Mouse (Mus musculus) heart, adult 2 months (tissue): ENCODE measurements at regions not wholly inside any gene's neighbourhood (a gene's known extent, or its start where the extent isn't known, plus 50 kb on each side); places are given as distances from the start of the nearest gene placed in this dataset.

Experiments used
- DNase-seq, 2 experiments: peaks; one replicate each; pipeline ENCODE4 v3.0.0; 2021
- H3K27ac ChIP-seq: fragments of 200-600 bp; 2 replicates; pipeline ENCODE4 v1.8.1; 2022
- H3K27me3 ChIP-seq: fragments of 200-500 bp; 2 replicates; pipeline ENCODE4 v1.6.1; 2012; ENCODE audit warnings: mild to moderate bottlenecking, low read length, inconsistent platforms, mixed read lengths; ENCODE audit not compliant: control insufficient read depth, insufficient read depth
- H3K36me3 ChIP-seq: fragments of 200-500 bp; 2 replicates; pipeline ENCODE4 v1.6.1; 2012; ENCODE audit warnings: low read length, inconsistent platforms; ENCODE audit not compliant: control insufficient read depth, insufficient read depth
- H3K4me1 ChIP-seq: fragments of 200-500 bp; 2 replicates; pipeline ENCODE4 v1.6.1; 2011; ENCODE audit warnings: low read length; ENCODE audit not compliant: control insufficient read depth, insufficient read depth
- H3K4me3 ChIP-seq: fragments of 200-600 bp; 2 replicates; pipeline ENCODE4 v1.8.1; 2022
- H3K79me2 ChIP-seq: fragments of 200-500 bp; replicated peaks from 2 replicates; pipeline ENCODE4 v1.6.1; 2012; ENCODE audit warnings: mild to moderate bottlenecking, inconsistent platforms, low read length, moderate library complexity, mixed read lengths; ENCODE audit not compliant: control insufficient read depth, insufficient read depth
- H3K9ac ChIP-seq: fragments of 200-500 bp; 2 replicates; pipeline ENCODE4 v1.6.1; 2012; ENCODE audit warnings: low read depth, mild to moderate bottlenecking, control low read depth, inconsistent platforms, low read length, mixed read lengths
- CTCF ChIP-seq: fragments of 200-600 bp; IDR thresholded peaks from 2 replicates; pipeline ENCODE4 v1.8.1; 2022; ENCODE audit warnings: antibody characterized with exemption, mild to moderate bottlenecking, moderate library complexity
- EP300 ChIP-seq: fragments of 200-500 bp; IDR thresholded peaks from 2 replicates; pipeline ENCODE4 v1.6.1; 2011; ENCODE audit warnings: low read depth, low read length, control low read depth; ENCODE audit not compliant: insufficient read depth
- POLR2A ChIP-seq: fragments of 200-500 bp; IDR thresholded peaks from 2 replicates; pipeline ENCODE4 v1.6.1; 2011; ENCODE audit warnings: mild to moderate bottlenecking, low read depth, low read length, control low read depth; ENCODE audit not compliant: insufficient read depth
- WGBS: fragments of 180-500 bp; shearing (Covaris S2); methylation state at CpG from one replicate; pipeline ENCODE4 v1.1.7; 2018; 5-methylcytosine and 5-hydroxymethylcytosine counted together
- intact Hi-C: fragments of 180-260 bp; cut with DNase I; formaldehyde crosslinking; loops from one replicate; pipeline ENCODE4 v1.15.1; 2025

DNA sequence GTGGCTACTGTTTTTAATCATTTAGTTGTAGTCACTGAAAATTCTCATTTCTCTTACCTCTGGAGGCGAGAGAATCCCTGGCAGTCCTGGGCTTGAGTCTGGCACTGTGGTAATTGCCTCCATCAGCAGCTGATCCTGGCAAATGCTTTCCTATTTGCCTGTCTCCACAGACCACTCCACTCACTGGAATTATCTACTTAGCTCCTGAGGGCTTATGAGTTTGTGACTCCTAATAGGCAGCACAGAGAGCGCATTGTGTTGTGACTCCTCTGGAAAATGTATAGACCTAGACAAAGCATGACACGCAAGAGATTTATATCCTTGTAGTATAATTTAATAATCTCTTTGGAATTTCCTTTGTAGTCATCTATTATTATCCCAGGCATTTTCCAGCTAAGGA, 343.1 kb upstream of the Tenm3 start:
- TF ChIP-seq EP300 (no peak), POLR2A (no peak), CTCF (no peak)
- H3K27me3 ChIP-seq: no peaks in the 10 kb centered on the region

GRCm38 (mm10) chr8:49175386-49175785, 331.6 kb upstream of the Tenm3 start:
- H3K4me1 ChIP-seq: no peaks in the 10 kb centered on the region
- WGBS: 74% methylated on average over 4 of the region's 4 CpGs
- no peak overlapping the region for H3K9ac ChIP-seq
- no peak for TF ChIP-seq EP300
- no peak for TF ChIP-seq POLR2A
- TF ChIP-seq CTCF: no peak
- no peaks in the 10 kb centered on the region for H3K79me2 ChIP-seq
- H3K27ac ChIP-seq: no peak overlapping the region
- no peak for DNase-seq
- intact Hi-C loops: no loop called here
- no peak overlapping the region for H3K4me3 ChIP-seq
- no peaks in the 10 kb centered on the region for H3K27me3 ChIP-seq
- no peaks in the 10 kb centered on the region for H3K36me3 ChIP-seq

More for the DNA sequence above, 343.1 kb upstream of the Tenm3 start:
- no peaks in the 10 kb centered on the region for H3K4me1 ChIP-seq
- no peaks in the 10 kb centered on the region for H3K79me2 ChIP-seq
- no peaks in the 10 kb centered on the region for H3K36me3 ChIP-seq
- no peak overlapping the region for H3K27ac ChIP-seq
- intact Hi-C loops: no loop called here
- DNase-seq: no peak
- no peak overlapping the region for H3K4me3 ChIP-seq
- no peak overlapping the region for H3K9ac ChIP-seq
- WGBS: 82% methylated on average over 3 of the region's 3 CpGs

GRCm38 (mm10) chr8:49174956-49175355, 331.2 kb upstream of the Tenm3 start:
- WGBS: 71% methylated on average over 2 of the region's 2 CpGs
- H3K9ac ChIP-seq: no peak overlapping the region

GRCm38 (mm10) chr8:49159318-49159717, 315.6 kb upstream of the Tenm3 start:
- intact Hi-C loops: no loop called here
- 72% methylated on average over 4 of the region's 4 CpGs for WGBS

More at GRCm38 (mm10) chr8:49174956-49175355, 331.2 kb upstream of the Tenm3 start:
- Histone ChIP-seq H3K4me1 (no peaks in the 10 kb centered on the region), H3K27me3 (no peaks in the 10 kb centered on the region), H3K36me3 (no peaks in the 10 kb centered on the region), H3K27ac (no peak overlapping the region), H3K4me3 (no peak overlapping the region), H3K79me2 (no peaks in the 10 kb centered on the region)
- intact Hi-C loops: no loop called here
- no peak for DNase-seq
- TF ChIP-seq CTCF (no peak), EP300 (no peak), POLR2A (no peak)

GRCm38 (mm10) chr8:49158201-49158600, 314.4 kb upstream of the Tenm3 start:
- no peak for DNase-seq
- Histone ChIP-seq H3K27ac (no peak overlapping the region), H3K79me2 (no peaks in the 10 kb centered on the region), H3K4me1 (no peaks in the 10 kb centered on the region), H3K4me3 (no peak overlapping the region), H3K36me3 (no peaks in the 10 kb centered on the region), H3K27me3 (no peaks in the 10 kb centered on the region), H3K9ac (no peak overlapping the region)
- intact Hi-C loops: no loop called here
- WGBS: 52% methylated on average over 4 of the region's 4 CpGs
- TF ChIP-seq CTCF (no peak), POLR2A (no peak), EP300 (no peak)

More at GRCm38 (mm10) chr8:49159318-49159717, 315.6 kb upstream of the Tenm3 start:
- TF ChIP-seq EP300: no peak
- TF ChIP-seq POLR2A: no peak
- TF ChIP-seq CTCF: no peak
- Histone ChIP-seq H3K9ac (no peak overlapping the region), H3K79me2 (no peaks in the 10 kb centered on the region), H3K36me3 (no peaks in the 10 kb centered on the region), H3K4me1 (no peaks in the 10 kb centered on the region), H3K27ac (no peak overlapping the region), H3K27me3 (no peaks in the 10 kb centered on the region), H3K4me3 (no peak overlapping the region)
- no peak for DNase-seq

DNA sequence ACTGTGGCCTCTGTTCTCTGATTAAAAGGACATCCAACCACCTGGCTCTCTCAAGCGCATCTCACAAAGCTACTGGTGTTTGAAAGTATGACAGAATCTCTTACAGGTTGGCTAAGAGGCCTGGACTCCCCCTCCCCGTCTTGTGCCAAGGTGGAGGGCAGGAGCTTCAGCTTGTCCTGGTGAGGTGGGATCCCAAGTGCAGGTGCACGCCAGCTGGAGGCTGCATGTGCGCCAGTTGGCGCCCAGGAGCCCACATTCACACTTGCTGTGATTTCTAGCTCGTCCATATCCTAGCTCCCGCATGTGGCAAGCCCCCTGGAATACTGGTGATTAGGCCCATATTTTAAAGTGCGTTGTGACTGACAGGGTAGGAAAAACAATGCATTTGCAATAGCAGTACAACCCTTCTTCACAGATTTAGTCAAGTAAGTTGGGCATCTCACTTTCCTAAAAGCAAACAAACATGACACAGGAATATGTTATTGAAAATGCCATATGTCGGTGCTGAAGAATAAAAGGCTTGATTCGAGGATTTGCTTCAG, 292.8 kb upstream of the Tenm3 start:
- Histone ChIP-seq H3K9ac (no peak overlapping the region), H3K27ac (no peak overlapping the region), H3K4me1 (no peaks in the 10 kb centered on the region), H3K4me3 (no peak overlapping the region), H3K36me3 (no peaks in the 10 kb centered on the region), H3K79me2 (no peaks in the 10 kb centered on the region), H3K27me3 (no peaks in the 10 kb centered on the region)
- intact Hi-C loops: no loop called here
- 76% methylated on average over 10 of the region's 10 CpGs for WGBS
- no peak for TF ChIP-seq POLR2A
- TF ChIP-seq CTCF: no peak
- no peak for TF ChIP-seq EP300
- no peak for DNase-seq
